Mouse (Mus musculus) stomach, postnatal 0 days (tissue): ENCODE measurements at regions not wholly inside any gene's neighbourhood (a gene's known extent, or its start where the extent isn't known, plus 50 kb on each side); places are given as distances from the start of the nearest gene placed in this dataset.

Experiments
- CTCF ChIP-seq: IDR thresholded peaks from 2 replicates; pipeline ENCODE4 v1.5.1; 2016; ENCODE audit warnings: antibody characterized with exemption, low read depth, mild to moderate bottlenecking, moderate library complexity
- EP300 ChIP-seq: optimal IDR thresholded peaks from 2 replicates; pipeline ENCODE3; 2016; ENCODE audit warnings: antibody characterized with exemption

DNA sequence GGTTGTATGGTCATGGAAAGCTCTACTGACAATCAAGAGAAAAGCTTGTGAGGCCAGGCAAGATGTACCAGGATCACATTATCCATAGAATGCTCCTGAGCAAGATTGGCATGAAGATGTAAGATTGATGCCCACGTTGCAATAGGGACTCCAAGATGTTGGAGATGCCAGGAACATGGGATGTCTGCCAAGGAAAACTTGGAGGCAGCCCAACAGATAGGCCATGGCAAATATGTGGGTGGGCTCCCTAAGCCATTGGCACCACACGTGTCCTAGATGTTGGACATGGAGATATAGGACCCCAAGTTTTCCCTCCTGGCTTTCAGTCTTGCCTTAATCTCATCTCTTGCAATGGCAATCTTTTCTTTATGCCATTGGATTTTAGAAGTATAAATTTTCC is 506.1 kb upstream of the Plxna2 start:
- TF ChIP-seq CTCF (no peak), EP300 (no peak)
